ENCODE assay signal across 8 mouse cellular contexts in the genomic region with DNA sequence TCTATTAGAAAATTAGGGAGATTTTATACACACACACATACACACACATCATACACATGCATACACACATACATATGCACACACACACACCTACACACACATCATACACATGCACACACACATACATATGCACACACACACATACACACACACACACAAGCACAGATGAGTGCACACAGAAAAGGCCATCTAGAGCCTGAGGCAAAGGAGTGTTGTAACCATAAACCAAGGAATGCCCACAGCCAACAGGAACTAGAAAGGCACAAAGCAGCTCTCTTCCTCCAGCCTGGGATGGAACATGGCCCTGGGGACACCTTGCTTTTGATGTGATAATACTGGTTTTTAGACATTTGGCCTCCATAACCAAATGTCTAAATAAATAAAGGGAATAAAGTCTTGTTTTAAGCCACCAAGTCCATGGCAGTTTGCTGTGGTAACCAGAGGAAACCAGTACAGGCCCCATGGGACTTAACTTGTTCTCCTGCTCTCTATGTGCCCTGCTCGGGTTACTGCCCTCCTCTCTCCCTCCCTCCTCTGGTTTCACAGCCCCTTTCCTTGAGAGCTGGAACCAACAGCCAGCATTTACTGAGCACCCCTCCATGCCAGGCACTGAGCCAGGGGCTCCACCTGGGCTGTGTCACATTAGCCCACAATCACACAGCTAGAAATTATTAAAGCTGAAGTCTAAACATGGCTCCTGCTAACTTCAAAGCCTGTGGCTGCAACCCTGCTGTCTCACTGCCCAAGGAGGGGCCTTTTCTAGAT. TPM values are rescaled to one million over a fixed set of nuclear protein-coding genes. Genes with fewer than 3 reads are reported as not detected.
DNase-seq lines count a peak whose midpoint lies in the region; ATAC-seq and TF ChIP-seq lines count a peak whose summit lies in the region.

No protein-coding gene starts in this region.

- 10% methylated on average over 1 of the region's 1 CpGs for WGBS in embryonic facial prominence, embryonic 15.5 days
- WGBS in intestine, embryonic 14.5 days, result 21% methylated on average over 1 of the region's 1 CpGs

- H3K27me3 ChIP-seq in embryonic facial prominence, embryonic 15.5 days, result no peaks in the 10 kb centered on the region
- H3K27me3 ChIP-seq in intestine, embryonic 14.5 days (replicated peaks; ENCODE audit: control insufficient read depth, insufficient read depth, low read length), result no peaks in the 10 kb centered on the region

- H3K4me3 ChIP-seq in gastrocnemius, adult 2 months, result no peak overlapping the region; the same call in 1 of the 2 replicates
- H3K4me3 ChIP-seq in ES-E14 (ENCODE audit: insufficient read depth in 1 of 2, low read depth in 1 of 2, low read length in 2 of 2, poor library complexity in 1 of 2, severe bottlenecking in 1 of 2), result no peak overlapping the region
- no peak overlapping the region for H3K4me3 ChIP-seq in embryonic facial prominence, embryonic 15.5 days (replicated peaks)
- no peak overlapping the region for H3K4me3 ChIP-seq in intestine, embryonic 14.5 days (ENCODE audit: low read depth, low read length)

- H3K4me2 ChIP-seq in embryonic facial prominence, embryonic 15.5 days (replicated peaks), result no peak overlapping the region
- no peak overlapping the region for H3K4me2 ChIP-seq in intestine, embryonic 14.5 days (ENCODE audit: low read length)

- no peaks in the 10 kb centered on the region for H3K36me3 ChIP-seq in ES-E14 (ENCODE audit: control insufficient read depth, insufficient read depth, low read length, poor library complexity, severe bottlenecking)
- no peaks in the 10 kb centered on the region for H3K36me3 ChIP-seq in embryonic facial prominence, embryonic 15.5 days
- no peaks in the 10 kb centered on the region for H3K36me3 ChIP-seq in intestine, embryonic 14.5 days (ENCODE audit: control insufficient read depth, insufficient read depth, low read length)

- H3K4me1 ChIP-seq in ES-E14 (ENCODE audit: control insufficient read depth in 2 of 2, insufficient read depth in 2 of 2, low read length in 2 of 2, poor library complexity in 1 of 2), result peaks cover 0 to 26% of the 10 kb centered on the region in 2 experiments; a peak in 3 of 4 replicates
- H3K4me1 ChIP-seq in embryonic facial prominence, embryonic 15.5 days, result peaks cover 23% of the 10 kb centered on the region
- H3K4me1 ChIP-seq in intestine, embryonic 14.5 days (replicated peaks; ENCODE audit: control insufficient read depth, insufficient read depth, low read length), result peaks cover 19% of the 10 kb centered on the region

- peak; percentile 88 for ATAC-seq in embryonic facial prominence, embryonic 15.5 days (ENCODE audit: insufficient number of reproducible peaks, low FRiP score, low TSS enrichment, low read depth)
- ATAC-seq in intestine, embryonic 14.5 days (replicated peaks; ENCODE audit: low FRiP score, low TSS enrichment, low read depth), result no peak
- ATAC-seq in frontal cortex, adult (ENCODE audit: low TSS enrichment), result no peak

- intact Hi-C loops in gastrocnemius, adult 2 months (cut with DNase I), result loop anchor here (2.0 kb wide), 1 partner anchor 52 kb away; no protein-coding TSS in a partner anchor
- intact Hi-C loops in gastrocnemius, postnatal 14 days (cut with DNase I; ENCODE audit: low total_unique reads), result no loop called here

- H3K27ac ChIP-seq in gastrocnemius, adult 2 months, result peak overlapping the region; percentile 88
- peak overlapping the region; percentile 30; the same call in 1 of the 2 replicates for H3K27ac ChIP-seq in ES-E14 (ENCODE audit: insufficient read depth, low read depth, low read length, poor library complexity, severe bottlenecking)
- peak overlapping the region; percentile 72 for H3K27ac ChIP-seq in embryonic facial prominence, embryonic 15.5 days (replicated peaks)
- H3K27ac ChIP-seq in intestine, embryonic 14.5 days (ENCODE audit: low read depth), result peak overlapping the region; percentile 43; the same call in 1 of the 2 replicates

- H3K9me3 ChIP-seq in ES-E14 (ENCODE audit: control insufficient read depth, insufficient read depth, low read depth, low read length), result no peaks in the 10 kb centered on the region
- H3K9me3 ChIP-seq in embryonic facial prominence, embryonic 15.5 days (replicated peaks), result no peaks in the 10 kb centered on the region
- no peaks in the 10 kb centered on the region for H3K9me3 ChIP-seq in intestine, embryonic 14.5 days (ENCODE audit: control insufficient read depth, low read length)

- in situ Hi-C loops in ES-E14 (cut with MboI; ENCODE audit: low sequenced_read_pairs in 2 of 2, unreplicated experiment in 2 of 2), result no loop called here

- TF ChIP-seq CTCF in gastrocnemius, adult 2 months (IDR thresholded peaks at IDR 0.05), result no peak

- peak; percentile 72 for DNase-seq in gastrocnemius, adult 2 months
- no peak for DNase-seq in gastrocnemius, postnatal 14 days
- no peak for DNase-seq in ES-E14 (ENCODE audit: low read depth, low spot score)
- no peak for DNase-seq in intestine, embryonic 14.5 days (ENCODE audit: low spot score)
- DNase-seq in lung, postnatal 14 days, result peak; percentile 32
- no peak for DNase-seq in thymus, postnatal 36 days

- H3K9ac ChIP-seq in ES-E14 (ENCODE audit: insufficient read depth, low read depth, low read length, poor library complexity, severe bottlenecking), result no peak overlapping the region
- no peak overlapping the region for H3K9ac ChIP-seq in embryonic facial prominence, embryonic 15.5 days
- H3K9ac ChIP-seq in intestine, embryonic 14.5 days (ENCODE audit: low read length), result no peak overlapping the region

TF ChIP-seq in ES-E14, 5 proteins besides CTCF, POLR2A, EP300 and RAD21:
- no peak for TF ChIP-seq CHD2 (IDR thresholded peaks at IDR 0.05; ENCODE audit: low read depth, low read length)
- no peak for TF ChIP-seq HCFC1 (IDR thresholded peaks at IDR 0.05; ENCODE audit: borderline replicate concordance, insufficient read depth, low read length)
- TF ChIP-seq ZNF384 (IDR thresholded peaks at IDR 0.05; ENCODE audit: low read depth, low read length), result no peak
- TF ChIP-seq MAFK (IDR thresholded peaks at IDR 0.05; ENCODE audit: insufficient read depth, low read depth, low read length), result no peak
- TF ChIP-seq ZC3H11A (IDR thresholded peaks at IDR 0.05; ENCODE audit: borderline replicate concordance, low read depth, low read length), result no peak

RNA-seq across cellular contexts. Expression of a gene that starts 46.3 kb away (rescaled TPM):
- 100 to 1,000 TPM; 486 TPM for total RNA-seq in gastrocnemius, adult 2 months (2021)
- 100 to 1,000 TPM; 324 to 326 TPM for total RNA-seq in gastrocnemius, postnatal 14 days (2021)
- 68.4 and 108 TPM in 2 replicates for total RNA-seq in ES-E14 (2012; rRNA removed)
- polyA plus RNA-seq in embryonic facial prominence, embryonic 15.5 days (2015; fragmentation: Nextera tagmentation; extraction: Ambion mirVana), result 180 and 183 TPM in 2 replicates
- polyA plus RNA-seq in intestine, embryonic 14.5 days (2014; fragmentation: Nextera tagmentation; extraction: Ambion mirVana), result 239 and 264 TPM in 2 replicates

Comparison
In these comparisons a context has a peak if more than half of its experiments do, and no peak if none do; other contexts are left out.
1. DNase-seq: peak in gastrocnemius, adult 2 months (single experiment) and lung, postnatal 14 days (single experiment); none in gastrocnemius, postnatal 14 days (single experiment), ES-E14 (single experiment), intestine, embryonic 14.5 days (single experiment) and thymus, postnatal 36 days (0 of 2).
2. H3K27ac ChIP-seq: peak in every context shown above with its lines; median percentile 88 in gastrocnemius, adult 2 months; 72 in embryonic facial prominence, embryonic 15.5 days; 43 in intestine, embryonic 14.5 days; 30 in ES-E14.